Mouse (Mus musculus) E14TG2a.4 (cell line): ENCODE data around the gene Trmu.
A peak's percentile ranks its signal among the peaks of the same experiment; 100 is the strongest.

ENCODE experiments used
- H3K27me3 ChIP-seq: 2 replicates; pipeline ENCODE4 v1.6.1; 2014; ENCODE audit warnings: low read length, control low read depth; ENCODE audit not compliant: insufficient read depth
- H3K36me3 ChIP-seq: 2 replicates; pipeline ENCODE4 v1.6.1; 2014; ENCODE audit warnings: low read length, control low read depth; ENCODE audit not compliant: insufficient read depth
- H3K4me1 ChIP-seq: replicated peaks from 2 replicates; pipeline ENCODE4 v1.6.1; 2014; ENCODE audit warnings: low read depth, low read length, control low read depth
- H3K4me3 ChIP-seq: replicated peaks from 2 replicates; pipeline ENCODE4 v1.5.1; 2014; ENCODE audit warnings: mild to moderate bottlenecking, low read length
- H3K9me3 ChIP-seq: 2 replicates; pipeline ENCODE4 v1.6.1; 2014; ENCODE audit warnings: low read length, control low read depth
- CTCF ChIP-seq: conservative IDR thresholded peaks from 2 replicates; pipeline ENCODE4 v1.5.1; 2014; ENCODE audit warnings: low read length
- NANOG ChIP-seq: IDR thresholded peaks from 2 replicates; pipeline ENCODE4 v1.6.1; 2014; ENCODE audit warnings: borderline replicate concordance, low read length, mixed read lengths
- POU5F1 ChIP-seq: IDR thresholded peaks from 2 replicates; pipeline ENCODE4 v1.6.1; 2014; ENCODE audit warnings: low read length, borderline replicate concordance

Trmu gene

DNA sequence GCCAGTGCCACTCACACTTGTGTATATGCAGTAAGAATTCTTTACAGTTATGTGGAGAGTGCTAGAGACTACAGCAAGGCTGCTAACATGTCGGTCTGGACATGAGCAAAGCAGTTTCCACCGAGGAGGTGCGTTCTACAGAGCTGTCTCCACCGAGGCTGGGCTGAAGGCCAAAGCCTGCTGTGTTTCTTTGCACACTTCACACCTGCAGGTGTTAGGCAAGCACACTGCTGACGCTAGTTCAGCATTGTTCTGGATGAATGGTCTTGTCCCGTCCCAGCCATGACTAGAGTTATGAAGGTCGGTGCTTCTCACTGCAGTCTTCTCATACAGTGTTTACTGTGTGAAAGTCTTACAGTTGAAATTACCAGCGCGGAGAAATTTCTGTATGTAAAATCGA, 12.9 kb downstream of the Trmu start:
- Histone ChIP-seq H3K4me1 (peaks cover 2% of the 10 kb centered on the region; the same call in 1 of the 2 replicates), H3K4me3 (no peak overlapping the region), H3K36me3 (peaks cover 69% of the 10 kb centered on the region), H3K27me3 (no peaks in the 10 kb centered on the region), H3K9me3 (no peaks in the 10 kb centered on the region)
- TF ChIP-seq POU5F1 (no peak), CTCF (no peak), NANOG (no peak)

DNA sequence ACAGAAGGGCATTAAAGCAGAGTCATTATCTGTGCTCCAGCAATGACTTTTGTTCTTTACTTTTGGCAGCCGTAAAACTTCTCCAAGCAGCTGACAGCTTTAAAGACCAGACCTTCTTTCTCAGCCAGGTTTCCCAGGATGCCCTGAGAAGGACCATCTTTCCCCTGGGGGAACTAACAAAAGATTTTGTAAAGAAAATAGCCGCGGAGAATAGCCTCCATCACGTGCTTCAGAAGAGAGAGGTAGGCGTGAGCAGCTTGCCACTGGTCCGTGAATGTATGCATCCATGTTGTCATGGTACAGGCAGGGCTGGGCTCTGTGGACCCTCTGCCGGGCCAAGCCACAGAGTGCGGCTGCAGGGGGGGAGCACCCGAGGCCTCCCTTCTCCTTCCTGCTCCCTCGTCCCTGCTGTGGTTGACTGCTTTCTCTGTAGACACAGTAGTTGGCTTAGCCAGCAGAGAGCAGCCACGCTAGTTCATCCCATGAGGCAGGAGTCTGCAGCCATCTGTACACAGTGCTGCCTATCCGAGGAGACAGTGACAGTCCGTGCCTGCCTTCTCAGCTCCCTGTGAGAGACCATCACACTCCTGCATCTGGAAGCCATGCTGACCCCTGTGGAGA, 13.5 kb downstream of the Trmu start:
- Histone ChIP-seq H3K9me3 (no peaks in the 10 kb centered on the region), H3K4me3 (no peak overlapping the region), H3K4me1 (peaks cover 2% of the 10 kb centered on the region; the same call in 1 of the 2 replicates), H3K27me3 (no peaks in the 10 kb centered on the region), H3K36me3 (peaks cover 75% of the 10 kb centered on the region)
- TF ChIP-seq POU5F1: no peak
- TF ChIP-seq CTCF: no peak
- TF ChIP-seq NANOG: no peak

DNA sequence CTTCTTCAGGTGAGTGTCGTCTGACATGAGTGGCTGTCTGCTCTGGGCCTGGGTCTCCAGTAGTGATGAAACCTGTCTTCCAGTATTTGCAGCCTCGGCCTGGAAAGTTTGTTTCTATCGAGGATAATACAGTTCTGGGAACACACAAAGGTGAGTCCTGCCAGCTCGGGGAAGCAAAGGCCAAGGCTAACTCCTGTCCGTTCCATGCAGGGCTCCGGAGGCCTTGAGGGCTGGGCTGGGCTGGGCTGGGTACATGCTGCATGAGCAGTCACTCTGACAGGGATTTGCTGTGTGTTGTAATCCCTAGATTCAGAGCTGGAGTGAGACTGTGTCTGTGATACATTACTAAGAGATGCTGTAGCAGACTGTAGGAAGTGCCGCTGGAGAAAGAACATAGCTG, 14.8 kb downstream of the Trmu start:
- Histone ChIP-seq H3K36me3 (peaks cover 88% of the 10 kb centered on the region), H3K4me1 (peaks cover 2% of the 10 kb centered on the region; the same call in 1 of the 2 replicates), H3K4me3 (no peak overlapping the region), H3K9me3 (no peaks in the 10 kb centered on the region), H3K27me3 (no peaks in the 10 kb centered on the region)
- no peak for TF ChIP-seq POU5F1
- TF ChIP-seq CTCF: no peak
- TF ChIP-seq NANOG: no peak

DNA sequence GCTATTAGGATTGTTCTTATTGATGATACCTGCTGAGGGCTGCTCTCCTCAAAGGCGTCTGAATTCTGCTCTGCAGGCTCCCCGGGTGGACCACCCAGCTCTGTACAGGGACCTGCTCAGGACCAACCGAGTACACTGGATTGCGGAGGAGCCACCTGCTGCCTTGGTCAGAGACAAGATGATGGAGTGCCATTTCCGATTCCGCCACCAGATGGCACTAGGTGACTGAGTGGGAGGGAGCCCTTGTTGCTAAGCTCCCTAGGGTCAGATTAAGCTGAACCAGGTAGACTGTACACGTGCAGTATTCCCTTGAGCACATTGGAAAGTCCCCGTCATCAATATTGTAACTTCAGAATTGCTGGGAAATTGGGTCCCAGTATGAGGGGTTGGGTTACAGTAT, 17.2 kb downstream of the Trmu start:
- TF ChIP-seq POU5F1 (no peak), NANOG (no peak), CTCF (peak; percentile 87)
- H3K9me3 ChIP-seq: no peaks in the 10 kb centered on the region
- H3K36me3 ChIP-seq: peaks cover 88% of the 10 kb centered on the region
- H3K4me3 ChIP-seq: no peak overlapping the region
- H3K27me3 ChIP-seq: no peaks in the 10 kb centered on the region
- H3K4me1 ChIP-seq: peaks cover 22% of the 10 kb centered on the region

DNA sequence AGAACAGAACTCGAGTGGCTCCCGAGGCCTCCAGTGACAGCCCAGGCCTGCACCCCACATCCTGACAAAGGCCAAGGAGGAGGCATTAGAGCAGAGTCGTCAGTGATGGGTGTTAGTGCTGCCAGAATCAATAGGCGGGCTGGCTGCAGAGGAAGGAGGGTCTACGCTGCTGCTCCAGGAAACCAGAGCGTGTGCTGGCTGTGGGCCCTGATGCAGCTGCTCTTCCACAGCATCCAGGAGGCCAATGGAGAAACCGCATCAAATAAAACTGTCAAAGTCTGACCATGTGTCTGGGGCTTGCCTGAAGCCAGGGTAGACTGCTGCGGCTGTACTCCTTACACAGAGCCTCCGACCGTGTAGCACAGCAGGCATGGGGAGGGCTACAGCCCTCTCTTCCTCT, 18.0 kb downstream of the Trmu start:
- Histone ChIP-seq H3K4me1 (peaks cover 31% of the 10 kb centered on the region), H3K9me3 (no peaks in the 10 kb centered on the region), H3K36me3 (peaks cover 86% of the 10 kb centered on the region), H3K27me3 (no peaks in the 10 kb centered on the region), H3K4me3 (no peak overlapping the region)
- TF ChIP-seq CTCF (no peak), POU5F1 (no peak), NANOG (no peak)

DNA sequence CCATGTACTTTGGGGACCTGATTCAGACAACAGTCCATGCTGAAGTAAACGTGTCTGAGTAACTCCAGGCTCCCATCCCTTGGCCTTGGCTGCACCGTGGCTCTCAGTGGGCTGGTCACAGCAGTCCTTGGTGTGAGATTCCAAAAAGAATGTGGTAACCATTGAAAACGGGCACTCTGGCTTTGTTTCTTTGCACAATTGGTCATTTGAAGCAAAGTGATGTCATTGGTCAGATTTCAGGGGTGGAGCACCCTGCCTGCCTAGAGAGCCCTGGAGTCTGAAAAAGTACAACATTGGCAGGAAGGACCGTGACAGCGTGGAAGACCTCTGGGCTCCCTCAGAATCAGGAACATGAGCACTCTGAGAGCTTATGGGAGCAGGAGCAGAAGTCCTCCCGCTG, 20.3 kb downstream of the Trmu start:
- no peaks in the 10 kb centered on the region for H3K27me3 ChIP-seq
- peaks cover 65% of the 10 kb centered on the region for H3K36me3 ChIP-seq
- H3K9me3 ChIP-seq: no peaks in the 10 kb centered on the region
- H3K4me3 ChIP-seq: no peak overlapping the region
- peaks cover 45% of the 10 kb centered on the region for H3K4me1 ChIP-seq
- no peak for TF ChIP-seq CTCF

DNA sequence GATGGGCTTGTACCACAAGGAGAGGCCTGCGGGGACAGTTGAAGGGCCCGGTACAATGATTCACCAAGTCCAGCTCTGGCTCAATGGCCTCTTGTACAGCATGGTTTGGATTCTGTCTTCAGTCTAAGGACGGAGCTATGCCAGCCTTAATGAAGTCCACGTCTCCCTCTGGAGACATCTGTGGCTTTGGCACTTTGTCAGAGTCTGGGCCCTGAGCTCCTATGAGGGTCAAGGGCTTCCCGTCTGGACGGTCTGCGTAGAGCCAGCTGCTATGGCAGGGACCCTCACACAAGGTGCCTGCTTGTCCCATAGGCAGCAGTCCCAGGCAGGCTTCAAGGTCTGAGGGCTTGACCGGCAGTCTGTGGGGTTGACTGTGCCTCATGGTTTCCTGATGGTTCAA, 21.2 kb downstream of the Trmu start:
- H3K9me3 ChIP-seq: no peaks in the 10 kb centered on the region

DNA sequence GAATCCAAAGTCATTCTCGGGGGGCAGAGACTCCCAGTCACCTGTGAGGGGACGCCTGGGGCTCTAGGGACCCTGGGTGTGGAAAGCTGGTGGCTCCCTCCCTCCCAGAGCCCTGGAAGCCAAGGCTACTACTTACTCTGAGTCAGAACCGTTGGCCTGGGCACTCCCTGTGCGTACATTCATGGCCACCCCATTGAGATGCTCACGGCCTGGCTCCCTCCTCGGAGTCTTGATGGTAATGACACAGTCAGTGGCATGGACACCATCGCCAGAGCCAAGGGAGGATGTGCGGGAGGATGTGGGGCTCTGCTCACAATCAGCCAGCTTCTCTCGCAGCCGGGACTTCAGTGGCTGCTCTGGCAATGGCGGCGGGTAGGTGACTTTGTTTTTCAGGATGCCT, 21.7 kb downstream of the Trmu start:
- peak overlapping the region; percentile 59 for H3K4me3 ChIP-seq
- H3K36me3 ChIP-seq: peaks cover 54% of the 10 kb centered on the region
- TF ChIP-seq CTCF (no peak), NANOG (no peak), POU5F1 (no peak)

More for the DNA sequence above, 21.2 kb downstream of the Trmu start:
- Histone ChIP-seq H3K4me1 (peaks cover 48% of the 10 kb centered on the region), H3K36me3 (peaks cover 56% of the 10 kb centered on the region), H3K27me3 (no peaks in the 10 kb centered on the region), H3K4me3 (0 out of 2 replicates have a peak overlapping the region, but pooled peaks have one; percentile 59)
- TF ChIP-seq POU5F1 (no peak), CTCF (no peak), NANOG (no peak)

DNA sequence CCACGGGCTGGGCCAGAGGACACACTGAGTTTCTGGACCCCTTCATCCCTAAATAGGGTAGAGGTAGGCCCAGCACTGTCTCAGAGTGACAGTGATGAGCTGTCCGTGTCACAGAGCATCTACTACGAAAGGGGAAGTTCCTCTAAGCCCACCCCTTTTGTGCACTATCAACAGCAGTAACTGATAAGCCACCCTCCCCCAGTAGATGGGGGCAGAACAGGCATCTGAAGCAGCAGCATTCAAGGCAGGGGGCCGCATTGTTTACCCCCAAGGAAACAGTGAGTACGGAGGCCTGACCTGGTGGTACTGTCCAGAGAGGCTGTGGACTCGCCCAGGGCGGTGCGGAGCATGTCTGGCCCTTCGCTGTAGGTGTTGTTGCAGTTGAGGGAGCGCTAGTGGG, 23.4 kb downstream of the Trmu start:
- no peak for TF ChIP-seq POU5F1
- TF ChIP-seq NANOG: no peak
- no peak for TF ChIP-seq CTCF
- Histone ChIP-seq H3K4me1 (peaks cover 51% of the 10 kb centered on the region), H3K36me3 (peaks cover 41% of the 10 kb centered on the region), H3K27me3 (no peaks in the 10 kb centered on the region), H3K9me3 (no peaks in the 10 kb centered on the region), H3K4me3 (peak overlapping the region; percentile 49)

More for the DNA sequence above, 21.7 kb downstream of the Trmu start:
- Histone ChIP-seq H3K9me3 (no peaks in the 10 kb centered on the region), H3K4me1 (peaks cover 48% of the 10 kb centered on the region), H3K27me3 (no peaks in the 10 kb centered on the region)
